Mouse (Mus musculus): Measurements from ENCODE around the gene Pdia4. TPM values are rescaled to one million over a fixed set of nuclear protein-coding genes. Genes with fewer than 3 reads are reported as not detected.
A peak's percentile ranks its signal among the peaks of the same experiment; 100 is the strongest.
"Not testable (repeated sequence)": the region's sequence is repeated elsewhere in the genome, so short reads cannot be mapped to it uniquely, and the experiment has no call there.

Pdia4 gene
- 10 to 100 TPM; 55.5 to 94.5 (median 72.9) TPM for total RNA-seq (2022)

DNA sequence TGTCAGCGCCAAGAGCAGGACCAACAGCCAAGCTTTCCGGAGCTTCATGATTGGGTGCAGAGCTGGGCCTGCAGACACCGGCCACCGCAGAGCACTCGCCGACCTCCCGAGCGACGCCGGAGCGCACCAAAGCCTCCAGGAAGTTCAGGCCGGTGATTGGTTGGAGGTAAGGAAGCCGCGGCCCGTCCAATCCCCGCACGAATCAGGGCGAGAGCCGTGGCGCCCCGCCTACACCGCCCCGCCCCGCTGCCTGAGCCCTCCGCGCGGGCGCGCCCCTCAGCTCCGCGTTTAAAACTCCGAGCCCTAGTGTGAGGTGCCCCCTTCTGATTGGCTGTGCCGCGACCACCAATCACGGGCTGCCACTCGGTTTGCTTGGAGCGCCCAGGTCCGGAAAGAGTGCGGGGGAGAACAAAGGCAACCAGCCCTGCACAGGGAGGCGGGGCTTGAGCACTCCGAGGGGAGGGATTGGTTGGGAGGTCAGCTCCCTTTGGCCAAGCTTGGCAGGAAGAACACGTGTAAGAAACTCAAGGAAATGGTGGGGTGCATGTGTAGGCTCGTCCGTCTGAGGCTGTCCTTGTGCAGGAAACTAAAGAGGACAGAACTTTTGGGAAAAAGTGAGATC is at the start of gene Pdia4:
Gene Pdia4 (minus strand): TSS at position 174 of the 622 bp plus-strand sequence.
- DNase-seq (ENCODE audit: low spot score in 2 of 2): peak; percentile 97 to 98

DNA sequence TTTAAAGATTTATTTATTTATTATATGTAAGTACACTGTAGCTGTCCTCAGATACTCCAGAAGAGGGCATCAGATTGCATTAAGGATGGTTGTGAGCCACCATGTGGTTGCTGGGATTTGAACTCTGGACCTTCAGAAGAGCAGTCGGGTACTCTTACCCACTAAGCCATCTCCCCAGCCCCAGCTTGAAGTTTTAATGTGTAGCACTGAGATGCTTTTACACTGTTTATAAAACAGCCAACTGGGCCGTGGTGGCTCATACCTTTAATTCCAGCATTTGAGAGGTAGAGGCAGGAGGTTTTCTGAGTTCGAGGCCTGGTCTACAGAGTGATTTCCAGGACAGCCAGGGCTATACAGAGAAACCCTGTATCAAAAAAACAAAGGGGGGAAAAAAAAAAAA is 44.5 kb upstream of the Pdia4 start:
- not testable (repeated sequence) for DNase-seq (ENCODE audit: low spot score in 2 of 2)

DNA sequence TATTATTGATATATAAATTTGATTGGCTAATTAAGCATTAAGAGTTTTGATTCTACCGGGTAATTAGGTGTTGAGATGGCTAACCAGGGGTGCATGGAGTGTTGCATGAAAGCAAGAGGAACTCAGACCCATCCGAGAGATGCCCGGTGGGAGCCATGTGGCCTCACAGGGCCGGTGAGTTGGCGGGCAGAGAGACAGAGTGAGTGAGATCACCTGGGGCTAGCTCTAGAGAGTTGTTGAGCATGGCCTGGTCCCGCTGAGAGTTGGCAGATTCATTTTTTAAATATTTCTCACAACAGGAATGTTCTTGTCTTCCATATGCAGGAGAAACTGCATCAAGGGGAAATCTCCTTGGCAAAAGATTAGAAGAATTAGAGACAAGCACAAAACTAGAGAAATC is 44.0 kb upstream of the Pdia4 start:
- no peak for DNase-seq (ENCODE audit: low spot score in 2 of 2)

DNA sequence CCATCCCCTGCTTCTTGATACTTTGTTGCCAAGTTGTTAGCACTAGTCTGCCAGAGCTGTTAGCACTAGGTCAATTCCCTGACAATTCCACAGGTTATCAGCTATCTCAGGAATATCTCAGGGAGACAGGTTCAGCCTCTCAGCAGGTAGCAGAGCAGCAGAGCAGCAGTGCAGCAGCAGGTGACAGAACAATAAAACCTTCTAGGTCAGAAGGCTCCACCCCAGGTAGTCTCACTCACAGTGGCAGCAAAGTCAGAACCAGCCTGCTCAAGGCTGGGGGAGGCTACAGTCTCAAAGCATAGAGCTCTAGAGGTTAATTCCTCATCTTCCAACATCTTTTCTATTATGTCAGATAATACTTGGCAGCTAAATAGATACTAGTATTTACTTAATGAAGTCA is 32.5 kb upstream of the Pdia4 start:
- DNase-seq (ENCODE audit: low spot score in 2 of 2): no peak

DNA sequence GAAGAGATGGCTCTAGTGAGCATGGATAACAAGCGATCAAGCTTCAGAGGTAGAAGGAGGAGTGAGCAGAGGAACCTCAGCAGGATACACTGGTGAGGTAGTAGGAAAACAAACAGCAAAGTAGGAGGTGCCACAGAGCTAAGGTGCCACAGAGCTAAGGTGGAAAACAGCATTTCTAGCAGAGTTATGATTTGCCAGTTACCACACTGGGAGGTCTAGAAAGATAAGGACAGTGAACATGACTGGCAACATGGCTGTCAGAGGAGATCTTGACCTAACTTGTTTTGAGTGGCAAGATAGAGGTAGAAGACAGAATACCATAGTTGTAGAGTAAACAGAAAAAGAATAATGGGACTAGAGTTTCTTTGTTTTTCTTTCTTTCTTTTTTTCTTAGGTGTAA is 29.1 kb upstream of the Pdia4 start:
- DNase-seq (ENCODE audit: low spot score in 2 of 2): no peak

DNA sequence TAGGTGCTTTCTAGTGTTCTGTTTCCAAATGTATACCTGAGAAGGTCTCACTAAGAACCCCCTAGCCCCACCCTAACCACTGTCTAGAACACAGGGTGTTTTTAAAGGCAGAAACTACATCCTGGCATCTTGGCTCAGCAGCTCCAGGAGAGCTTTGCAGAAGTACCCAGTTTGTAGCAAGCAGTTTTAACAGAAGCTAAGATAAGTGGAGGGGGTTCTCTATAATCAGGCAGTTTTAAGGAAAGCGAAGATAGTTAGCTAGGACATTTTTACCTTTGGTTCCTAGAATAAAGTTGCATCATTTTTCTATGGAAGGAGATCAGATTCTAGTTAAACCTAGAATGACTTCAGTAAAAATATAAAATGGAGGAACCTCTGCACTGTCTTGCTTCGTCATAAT is 28.6 kb upstream of the Pdia4 start:
- DNase-seq (ENCODE audit: low spot score in 2 of 2): no peak

DNA sequence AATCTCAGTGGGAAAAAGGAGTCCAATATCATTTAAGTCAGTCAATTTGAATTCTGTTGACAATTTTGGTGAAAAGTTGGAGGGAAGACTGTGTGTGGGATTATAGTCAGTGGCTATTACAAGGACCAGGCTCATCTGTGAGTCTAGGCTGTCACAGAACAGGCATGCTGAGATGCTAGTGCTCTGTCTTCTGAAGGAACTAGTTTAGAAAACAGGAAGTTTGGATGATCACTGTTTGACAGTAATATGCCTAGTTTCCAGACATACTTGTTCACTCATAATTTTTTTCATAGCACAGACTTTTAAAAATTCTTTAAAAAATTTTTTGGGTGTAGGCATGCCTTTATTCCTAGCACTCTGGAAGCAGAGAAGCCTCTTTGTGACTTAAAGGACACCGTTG is 27.8 kb upstream of the Pdia4 start:
- no peak for DNase-seq (ENCODE audit: low spot score in 2 of 2)

DNA sequence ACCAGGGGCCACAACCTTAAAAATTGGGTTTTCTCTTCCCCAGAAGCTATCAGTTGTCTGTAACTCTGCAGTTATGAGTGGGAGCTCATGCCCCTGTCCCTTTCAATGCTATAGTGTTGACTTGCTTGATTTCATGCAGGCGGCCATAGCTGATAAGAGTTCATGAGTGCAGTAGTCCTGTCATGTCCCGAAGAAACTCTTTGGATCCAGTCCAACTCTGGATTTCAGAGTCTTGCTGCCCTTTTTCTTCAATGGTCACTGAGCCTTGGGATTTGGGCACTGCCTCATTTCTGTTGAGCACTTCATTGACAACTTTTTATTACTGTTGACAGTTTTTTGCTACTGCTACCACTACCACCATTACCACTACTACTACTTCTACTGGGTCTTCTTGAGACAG is 24.4 kb upstream of the Pdia4 start:
- DNase-seq (ENCODE audit: low spot score in 2 of 2): no peak

DNA sequence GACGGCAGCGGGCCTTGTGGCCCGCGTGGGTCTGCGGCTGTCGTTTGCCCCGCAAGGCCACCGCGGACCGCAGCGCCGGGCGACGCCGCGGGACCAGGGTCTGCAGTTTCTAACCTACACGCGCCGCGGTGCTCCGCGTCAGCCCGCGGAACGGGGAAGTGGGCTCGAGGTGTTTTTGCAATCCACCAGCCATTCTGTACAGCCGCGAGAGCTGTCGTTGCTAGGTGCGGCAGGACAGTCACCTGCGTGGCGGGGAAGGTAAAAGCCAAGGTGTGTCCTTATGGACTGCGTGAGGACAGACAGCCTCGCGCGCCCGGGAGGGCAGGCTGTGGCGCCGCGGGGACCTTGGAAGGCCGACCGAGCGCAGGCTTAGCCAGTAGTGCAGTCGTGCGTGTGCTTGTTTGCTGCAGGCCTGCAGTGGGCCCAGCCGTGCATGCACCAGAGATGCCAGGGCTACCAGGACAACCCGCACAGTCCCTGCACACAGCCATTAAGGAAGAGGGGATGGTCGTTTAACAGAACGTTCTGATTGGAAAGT is 22.8 kb upstream of the Pdia4 start:
- DNase-seq (ENCODE audit: low spot score in 2 of 2): peak in 1 of 2 experiments; percentile 49

DNA sequence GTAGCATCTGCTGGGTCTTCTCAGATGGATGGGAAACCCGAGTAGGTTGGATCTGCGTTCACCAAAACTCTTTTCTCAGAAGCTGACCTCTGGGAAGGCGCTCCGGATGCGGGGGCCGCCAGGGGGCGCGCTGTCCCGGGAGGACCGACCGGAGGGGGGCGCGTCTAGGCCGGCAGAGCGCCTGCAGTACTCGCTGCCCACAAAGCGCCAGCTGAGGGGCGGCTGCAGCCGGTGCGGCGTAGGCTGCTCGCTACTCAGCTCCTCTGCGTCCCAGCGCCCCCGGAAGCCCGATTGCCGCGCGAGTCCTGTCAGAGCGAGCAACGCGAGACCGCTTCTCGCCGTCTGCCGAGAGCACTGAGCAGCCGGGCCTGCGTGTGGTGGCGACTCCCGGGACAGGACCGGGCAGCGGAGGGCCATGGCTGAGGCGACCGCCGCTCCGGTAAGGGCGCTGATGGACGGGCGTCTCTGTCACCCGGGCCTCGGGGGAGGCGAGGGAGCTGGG is 22.3 kb upstream of the Pdia4 start, which contains the start of gene Zfp398:
Gene Zfp398 (plus strand): TSS at position 180 of the 502 bp plus-strand sequence.
- DNase-seq (ENCODE audit: low spot score in 2 of 2): peak; percentile 91 to 94

DNA sequence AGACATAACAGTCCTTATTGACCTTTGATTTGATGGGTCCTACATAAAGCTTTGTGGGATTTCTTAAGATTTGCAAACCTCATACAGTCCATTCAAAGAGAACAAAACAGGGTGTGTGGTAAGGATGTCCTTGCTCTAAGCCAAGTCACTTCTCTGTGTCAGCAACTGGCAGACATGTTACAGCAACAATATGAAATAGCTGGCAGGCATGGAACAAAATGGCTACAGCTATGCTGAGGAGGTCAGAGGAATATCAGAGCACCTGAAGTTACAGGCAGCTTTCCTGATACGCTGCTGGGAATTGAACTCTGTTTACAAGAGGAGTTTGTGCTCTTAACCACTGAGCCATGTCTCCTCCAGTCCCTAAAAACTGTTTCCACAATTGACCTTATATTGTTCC is 19.0 kb upstream of the Pdia4 start:
- DNase-seq (ENCODE audit: low spot score in 2 of 2): no peak

DNA sequence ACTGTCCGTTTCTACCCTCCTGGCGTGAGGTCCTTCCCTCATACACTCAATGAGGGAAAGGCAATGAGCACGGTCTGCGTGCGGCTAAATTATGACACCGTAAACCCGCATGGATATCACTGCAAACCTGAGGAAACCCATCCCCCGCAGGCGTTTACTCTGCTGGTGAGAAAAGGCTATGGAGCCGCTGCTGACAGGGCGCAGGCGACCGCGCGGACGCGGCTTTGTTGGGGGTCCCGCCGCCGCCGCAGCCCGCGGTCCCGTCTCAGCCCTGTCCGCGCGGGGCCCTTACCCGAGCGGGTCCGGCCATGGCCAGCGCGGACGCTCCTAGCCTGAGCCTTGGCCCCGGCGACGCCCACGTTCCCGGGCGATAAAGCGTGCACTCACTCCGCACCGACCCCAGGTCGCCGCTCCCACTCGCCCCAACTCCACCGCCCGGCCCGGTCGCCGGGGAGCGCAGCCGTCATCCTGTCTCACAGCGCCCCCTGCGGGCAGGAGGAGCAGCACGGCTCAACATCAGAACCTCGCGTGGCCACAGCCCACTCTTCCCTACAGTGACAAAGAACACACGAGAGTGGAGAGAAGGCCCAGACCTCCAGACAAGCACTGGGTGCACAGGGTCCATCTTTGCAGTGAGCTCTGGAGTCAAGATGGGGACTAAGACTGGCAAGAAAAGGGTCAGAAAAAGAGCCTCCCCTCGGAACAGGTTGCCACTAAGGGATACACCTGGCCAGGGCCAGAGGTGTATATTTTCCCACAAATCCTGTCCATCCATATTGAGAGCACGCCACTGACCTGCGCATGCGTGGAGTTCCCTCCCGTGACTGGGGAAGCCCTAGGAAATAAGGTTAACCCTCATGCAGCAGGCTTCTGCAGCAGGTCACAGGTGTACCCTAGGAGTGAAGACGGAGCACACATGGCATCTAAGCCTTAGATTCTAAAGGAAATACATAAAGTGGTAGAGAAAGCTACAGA is 17.2 kb upstream of the Pdia4 start, which contains the start of gene Zfp786:
Gene Zfp786 (minus strand): TSS at position 764 of the 975 bp plus-strand sequence.
- peak; percentile 77 to 90 for DNase-seq (ENCODE audit: low spot score in 2 of 2)

DNA sequence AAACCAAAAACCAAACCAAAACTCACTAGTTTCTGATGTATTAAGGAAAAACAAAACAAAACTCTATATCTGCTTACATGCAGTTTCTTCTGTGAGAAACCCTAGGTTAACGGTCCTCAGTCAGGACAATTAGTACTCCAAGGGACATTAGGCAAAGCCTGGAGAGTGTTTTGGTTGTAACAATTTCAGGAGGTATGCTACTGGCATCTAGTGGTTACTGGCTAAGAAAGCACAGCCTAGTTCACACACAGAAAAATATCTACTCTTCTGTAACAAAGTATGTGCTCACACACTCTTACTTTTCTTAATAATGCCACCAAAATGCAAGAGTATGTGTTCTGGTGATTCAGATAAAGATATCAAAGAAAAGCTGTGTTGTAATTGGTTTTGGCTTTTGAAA is 15.7 kb upstream of the Pdia4 start:
- no peak for DNase-seq (ENCODE audit: low spot score in 2 of 2)

DNA sequence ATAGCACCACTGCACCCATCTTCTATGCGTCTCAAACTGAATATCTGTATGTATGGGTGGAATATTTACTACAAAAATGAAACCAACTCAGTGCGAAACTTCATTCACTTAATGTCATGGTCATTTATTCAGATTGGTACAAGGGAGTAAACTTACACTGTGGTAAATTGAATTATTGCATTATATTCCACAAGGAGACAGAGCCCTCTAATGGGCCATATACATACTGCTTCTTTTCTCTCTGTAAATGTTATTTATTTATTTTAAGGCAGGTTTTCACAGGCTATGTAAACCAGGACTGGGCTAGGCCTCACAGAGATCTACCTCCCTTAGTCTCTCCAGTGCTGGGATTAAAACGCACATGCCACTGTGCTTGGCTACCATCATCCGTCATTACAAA is 14.2 kb upstream of the Pdia4 start:
- DNase-seq (ENCODE audit: low spot score in 2 of 2): no peak

DNA sequence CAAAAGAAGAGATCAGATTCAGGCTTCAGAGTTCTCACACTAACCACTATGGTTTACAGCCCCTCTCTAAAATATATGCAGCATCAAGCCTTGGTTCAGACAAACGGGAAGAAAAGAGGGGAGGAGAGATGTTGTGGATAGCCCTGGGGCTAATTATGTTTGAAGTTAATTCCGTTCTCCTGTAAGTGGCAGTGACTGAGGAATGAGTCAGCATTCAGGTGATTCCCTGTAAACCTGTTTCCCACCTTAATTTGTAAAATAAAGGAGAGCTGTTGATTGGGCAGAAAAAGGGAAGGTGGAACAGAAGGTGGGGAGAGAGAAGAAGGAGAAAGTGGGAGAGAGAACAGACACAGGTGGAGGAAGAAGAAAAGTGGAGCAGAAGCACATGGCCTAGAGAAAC is 11.0 kb upstream of the Pdia4 start:
- no peak for DNase-seq (ENCODE audit: low spot score in 2 of 2)

DNA sequence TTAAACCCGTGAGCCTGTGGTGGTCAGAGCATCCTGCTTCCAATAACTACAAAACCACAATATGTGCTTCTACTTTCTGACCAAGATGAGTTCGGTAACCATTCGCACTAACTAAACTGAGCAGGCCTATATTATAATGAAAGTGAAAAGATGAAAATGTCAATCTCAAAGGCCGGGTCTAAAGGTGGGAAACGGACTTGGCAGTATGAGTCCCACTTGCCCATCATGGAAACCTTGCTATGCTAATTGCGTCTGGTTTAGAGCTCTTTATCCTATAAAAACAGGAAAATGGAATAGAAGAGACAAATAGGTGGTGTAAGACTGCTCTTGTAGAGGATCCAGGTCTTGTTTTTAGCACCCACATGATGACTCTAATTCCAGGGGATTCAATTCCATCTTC is 8.5 kb upstream of the Pdia4 start:
- DNase-seq (ENCODE audit: low spot score in 2 of 2): no peak

DNA sequence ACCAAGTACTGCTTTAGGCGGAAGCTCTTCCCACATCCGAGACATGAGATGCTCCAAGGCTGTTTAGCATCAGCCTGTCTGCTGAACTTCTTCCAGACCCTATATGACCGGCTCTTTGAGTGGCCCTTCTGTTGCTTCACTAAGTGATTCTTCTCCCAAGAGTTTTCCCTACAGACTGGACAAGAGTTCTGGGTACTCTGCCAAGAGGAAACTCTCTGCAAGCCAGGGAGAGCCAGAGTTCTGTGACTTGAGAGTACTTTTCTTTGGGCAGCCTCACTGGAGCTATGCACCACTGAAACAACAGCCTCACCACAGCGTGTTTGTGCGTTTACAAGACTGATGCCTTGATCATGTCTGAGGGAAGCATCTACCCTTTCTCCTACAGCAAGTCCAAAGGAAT is 8.0 kb upstream of the Pdia4 start:
- DNase-seq (ENCODE audit: low spot score in 2 of 2): no peak

DNA sequence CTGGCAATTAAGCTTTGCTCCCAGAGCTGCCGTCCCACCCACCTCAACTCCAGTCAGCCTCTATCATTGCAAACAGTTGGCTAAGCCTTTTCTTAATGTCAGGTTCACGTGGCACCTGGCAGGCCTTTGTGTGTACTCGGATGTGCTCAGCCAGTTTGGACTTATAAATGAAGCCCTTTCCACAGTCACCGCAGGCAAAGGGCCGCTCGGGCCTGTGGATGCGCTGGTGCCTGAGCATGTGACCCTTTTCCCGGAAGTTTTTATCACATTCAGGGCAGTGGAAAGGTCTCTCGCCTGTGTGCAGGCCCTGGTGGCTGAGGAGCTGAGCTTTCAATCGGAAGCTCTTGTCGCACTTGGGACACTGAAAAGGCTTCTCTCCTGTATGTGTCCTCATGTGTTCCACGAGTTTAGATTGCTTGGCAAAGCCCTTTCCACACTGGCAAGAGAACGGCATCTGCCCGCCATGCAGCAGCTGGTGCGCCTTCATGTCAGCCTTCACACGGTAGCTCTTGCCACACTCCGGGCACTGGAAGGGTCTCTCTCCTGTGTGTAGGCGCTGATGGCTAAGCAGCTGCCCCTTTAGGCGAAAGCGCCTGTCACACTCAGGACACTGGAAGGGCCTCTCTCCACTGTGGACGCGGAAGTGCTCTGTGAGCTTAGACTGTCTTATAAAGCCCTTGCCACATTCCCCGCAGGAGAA is 6.5 kb upstream of the Pdia4 start:
- DNase-seq (ENCODE audit: low spot score in 2 of 2): no peak

DNA sequence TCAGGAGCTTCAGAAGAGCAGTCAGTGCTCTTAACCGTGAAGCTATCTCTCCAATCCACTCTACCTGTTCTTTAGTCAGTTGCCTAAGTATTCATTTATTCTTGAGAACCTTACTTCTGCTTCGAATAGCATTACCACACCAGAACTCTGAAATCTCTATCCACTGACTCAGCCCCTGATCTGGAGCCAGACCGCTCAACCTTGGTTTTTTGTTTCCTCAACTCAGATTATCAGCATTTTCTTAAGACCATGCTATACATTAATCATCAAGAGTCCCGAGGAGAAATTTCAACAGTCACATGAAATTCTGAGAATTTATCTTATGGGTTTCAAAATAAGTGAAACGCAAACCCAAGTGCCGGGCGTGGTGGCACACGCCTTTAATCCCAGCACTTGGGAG is 5.5 kb upstream of the Pdia4 start:
- no peak for DNase-seq (ENCODE audit: low spot score in 2 of 2)

DNA sequence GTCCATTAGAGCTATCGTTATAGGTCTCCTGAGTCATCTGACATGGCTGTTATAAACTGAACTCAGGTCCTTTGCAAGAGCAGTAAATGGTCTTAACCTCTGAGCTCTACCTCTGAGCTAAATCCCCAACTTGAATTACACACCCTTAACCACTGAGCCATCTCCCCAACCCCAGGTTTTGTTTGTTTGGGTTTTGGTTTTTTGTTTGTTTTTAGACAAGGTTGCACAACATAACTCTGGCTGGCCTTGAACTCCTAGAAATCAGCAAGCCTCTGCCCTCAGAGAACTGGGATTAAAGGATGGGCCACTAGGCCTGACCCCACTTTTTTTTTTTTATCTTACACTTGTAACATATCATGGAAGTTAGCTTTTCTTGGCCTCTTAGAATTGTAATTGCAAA is 2.9 kb upstream of the Pdia4 start:
- no peak for DNase-seq (ENCODE audit: low spot score in 2 of 2)

DNA sequence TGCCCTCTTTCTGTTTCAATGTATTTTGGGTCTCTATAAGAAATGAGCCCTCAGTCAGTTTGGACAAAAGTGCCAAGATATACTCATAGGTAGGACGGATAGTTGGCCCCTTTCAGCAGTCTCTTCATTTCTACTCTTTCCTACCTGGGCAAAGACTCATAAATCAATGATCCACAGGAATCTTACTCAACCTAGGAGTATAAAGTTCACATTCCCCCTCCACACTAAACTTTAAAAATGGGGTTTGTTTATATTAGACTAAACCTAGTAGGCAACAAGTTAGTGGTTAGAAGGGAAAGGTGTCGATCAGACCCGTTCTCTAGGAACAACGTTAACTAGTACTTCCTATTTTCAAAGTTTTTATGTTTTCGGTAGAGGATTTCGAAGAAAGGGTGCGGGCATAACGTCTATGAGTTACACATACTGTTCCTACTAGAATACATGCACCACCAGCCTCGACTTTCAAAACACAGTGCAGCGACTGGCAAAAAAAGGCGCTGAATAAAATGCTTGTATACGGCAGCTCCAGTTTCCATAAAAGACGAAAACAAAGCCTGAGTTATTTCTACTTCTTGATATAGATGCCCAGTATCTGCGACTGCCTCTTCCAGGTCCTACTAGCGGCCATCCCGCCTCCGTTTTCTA is 837 bp downstream of the Pdia4 start:
- DNase-seq (ENCODE audit: low spot score in 2 of 2): no peak
